Mouse (Mus musculus) right cerebral cortex, adult 2 months (tissue): ENCODE results near the gene Klhl36.
A peak's percentile ranks its signal among the peaks of the same experiment; 100 is the strongest.
"Not testable (repeated sequence)": the region's sequence is repeated elsewhere in the genome, so short reads cannot be mapped to it uniquely, and the experiment has no call there.

Experiments used
- DNase-seq, 2 experiments: peaks; one replicate each; pipeline ENCODE4 v3.0.0; 2021 to 2022; ENCODE audit warnings: low spot score in 2 of 2

Klhl36 gene

DNA sequence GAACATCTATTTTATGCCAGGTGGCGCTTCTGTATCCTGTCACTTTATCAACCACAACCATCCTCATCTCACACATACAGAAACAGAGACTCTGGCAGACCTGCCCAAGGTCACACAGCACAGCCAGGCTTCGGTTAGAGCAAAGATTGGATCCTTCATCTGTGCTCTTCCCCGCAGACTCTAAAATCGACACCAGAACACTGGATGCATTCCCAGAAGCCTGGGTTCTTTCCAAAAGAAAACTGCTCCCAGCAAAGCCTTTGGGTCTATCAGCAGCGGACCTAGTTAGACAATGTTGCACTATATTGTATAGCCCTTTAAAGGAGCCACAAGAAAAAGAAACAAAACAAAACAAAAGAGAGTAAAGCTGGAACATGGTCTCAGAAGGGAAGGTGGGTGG lies 26.8 kb upstream of the Klhl36 start:
- DNase-seq, result no peak

- no peak for DNase-seq
These were observed 25.2 kb upstream of the Klhl36 start for GRCm38 (mm10) chr8:119836831-119837230.

- DNase-seq, result peak; percentile 32 to 47
These were observed 24.5 kb upstream of the Klhl36 start for GRCm38 (mm10) chr8:119837553-119838071.

DNA sequence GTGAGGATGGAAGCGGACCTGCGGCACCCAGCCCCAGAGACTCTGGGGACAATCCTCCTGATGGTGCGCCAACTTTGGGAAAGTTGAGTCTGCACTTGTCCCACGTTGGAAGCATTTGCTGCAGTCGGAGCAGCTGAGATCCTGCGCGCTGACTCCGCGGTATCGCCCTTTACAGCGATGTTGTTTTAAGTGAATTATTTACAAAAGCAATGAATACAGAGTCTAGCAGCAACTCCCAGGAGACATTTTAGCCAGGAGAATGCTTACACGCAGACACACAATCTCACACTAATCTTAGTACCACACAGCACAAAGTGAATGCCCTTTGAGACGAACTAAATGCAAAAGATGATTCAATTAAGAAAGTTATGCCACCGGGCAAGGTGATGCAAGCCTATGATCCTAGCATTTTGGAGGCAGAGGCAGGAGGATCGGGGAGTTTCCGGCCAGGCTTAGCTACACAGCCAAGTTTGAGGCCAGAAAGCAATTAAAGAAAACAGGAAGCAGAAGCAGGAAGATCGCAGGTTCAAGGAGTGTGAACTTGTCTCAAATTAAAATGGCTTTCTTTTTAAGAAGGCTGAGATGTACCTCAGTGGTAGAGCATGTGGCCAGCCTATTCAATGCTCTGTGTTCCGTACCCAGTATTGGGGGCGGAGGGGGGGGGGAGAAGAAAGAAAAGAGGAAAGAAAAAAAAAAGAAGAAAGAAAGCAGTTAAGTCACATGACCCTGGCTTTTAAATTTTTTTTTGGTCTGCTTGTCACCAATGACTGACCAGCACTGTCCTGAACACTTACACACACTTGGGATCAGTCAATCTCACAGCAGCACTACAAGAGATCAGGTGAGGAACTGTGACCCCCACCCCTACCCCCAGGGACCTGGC lies 23.7 kb upstream of the Klhl36 start:
- no peak for DNase-seq

GRCm38 (mm10) chr8:119838983-119839340 lies 23.1 kb upstream of the Klhl36 start:
- no peak for DNase-seq

GRCm38 (mm10) chr8:119839419-119840021 lies 22.5 kb upstream of the Klhl36 start:
- DNase-seq, result no peak

- DNase-seq, result peak; percentile 95 to 98
These were observed 21.7 kb upstream of the Klhl36 start, which contains the start of gene Cotl1 for GRCm38 (mm10) chr8:119840275-119840808. Cotl1 (minus strand) TSS chr8:119840544.

GRCm38 (mm10) chr8:119840905-119841411 lies 21.1 kb upstream of the Klhl36 start:
- no peak for DNase-seq

- peak; percentile 86 to 90 for DNase-seq
These were observed 18.6 kb upstream of the Klhl36 start for GRCm38 (mm10) chr8:119843444-119843843.

DNA sequence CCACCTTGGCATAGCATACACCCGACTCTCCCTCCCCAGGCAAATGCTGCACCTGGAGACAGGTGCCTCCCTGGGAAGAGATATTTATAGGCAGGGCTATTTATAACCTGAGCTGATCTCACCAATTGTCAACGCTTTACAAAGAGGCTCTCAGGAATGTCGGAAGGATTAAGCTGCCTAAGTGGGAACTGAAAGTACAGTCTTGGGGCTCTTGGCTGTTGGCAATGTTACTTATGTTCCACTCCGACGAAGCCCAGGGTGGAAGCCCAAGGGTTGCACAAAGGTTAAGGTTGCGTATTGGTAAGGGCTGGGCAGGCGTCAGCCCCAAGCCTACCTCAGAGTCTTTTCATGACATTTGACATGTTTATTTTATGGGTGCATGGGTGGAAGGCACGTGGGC lies 17.5 kb upstream of the Klhl36 start:
- DNase-seq, result no peak

GRCm38 (mm10) chr8:119845741-119846140 lies 16.3 kb upstream of the Klhl36 start:
- DNase-seq, result not testable (repeated sequence)

- DNase-seq, result no peak
These were observed 14.7 kb upstream of the Klhl36 start for GRCm38 (mm10) chr8:119847232-119847922.

GRCm38 (mm10) chr8:119853521-119853920 lies 8.5 kb upstream of the Klhl36 start:
- no peak for DNase-seq

- no peak for DNase-seq
These were observed 8.0 kb upstream of the Klhl36 start for GRCm38 (mm10) chr8:119854035-119854434.

DNA sequence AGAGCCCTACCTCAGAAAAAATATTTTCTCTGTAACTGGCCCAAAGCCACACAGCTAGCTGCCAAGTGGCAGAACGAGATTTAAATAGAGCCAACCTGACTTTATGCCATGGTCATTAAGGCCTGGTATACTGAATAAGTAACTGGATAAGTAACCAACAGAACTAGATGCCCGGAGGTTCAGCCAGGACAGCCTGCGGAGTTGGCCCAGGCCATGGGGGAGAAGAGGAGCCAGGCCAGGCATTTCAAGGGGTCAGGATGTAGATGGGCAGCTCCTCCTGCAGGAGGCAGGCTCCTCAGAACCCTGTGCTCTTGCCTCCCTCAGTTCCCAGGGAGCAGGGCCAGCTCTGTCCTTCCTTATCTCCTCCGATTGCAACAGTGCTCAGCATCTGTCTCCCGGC lies 6.4 kb upstream of the Klhl36 start:
- no peak for DNase-seq

GRCm38 (mm10) chr8:119857767-119858166 lies 4.3 kb upstream of the Klhl36 start:
- DNase-seq, result no peak

GRCm38 (mm10) chr8:119862390-119862734 lies 296 bp downstream of the Klhl36 start:
- no peak for DNase-seq

GRCm38 (mm10) chr8:119862749-119863148 lies 683 bp downstream of the Klhl36 start:
- DNase-seq, result peak in 1 of 2 experiments; percentile 33

DNA sequence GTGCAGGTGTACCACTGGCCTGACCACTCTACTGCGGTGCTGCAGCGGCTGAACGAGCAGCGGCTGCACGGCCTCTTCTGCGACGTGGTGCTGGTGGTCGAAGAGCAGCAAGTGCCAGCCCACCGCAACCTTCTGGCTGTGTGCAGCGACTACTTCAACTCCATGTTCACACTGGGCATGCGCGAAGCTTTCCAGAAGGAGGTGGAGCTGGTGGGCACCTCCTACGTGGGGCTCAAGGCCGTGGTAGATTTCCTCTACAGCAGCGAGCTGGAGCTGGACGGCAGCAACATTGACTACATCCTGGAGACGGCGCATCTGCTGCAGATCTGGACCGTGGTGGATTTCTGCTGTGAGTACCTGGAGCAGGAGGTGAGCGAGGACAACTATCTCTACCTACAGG lies 7.5 kb downstream of the Klhl36 start:
- no peak for DNase-seq

GRCm38 (mm10) chr8:119873181-119873580 lies 11.1 kb downstream of the Klhl36 start:
- DNase-seq, result no peak

DNA sequence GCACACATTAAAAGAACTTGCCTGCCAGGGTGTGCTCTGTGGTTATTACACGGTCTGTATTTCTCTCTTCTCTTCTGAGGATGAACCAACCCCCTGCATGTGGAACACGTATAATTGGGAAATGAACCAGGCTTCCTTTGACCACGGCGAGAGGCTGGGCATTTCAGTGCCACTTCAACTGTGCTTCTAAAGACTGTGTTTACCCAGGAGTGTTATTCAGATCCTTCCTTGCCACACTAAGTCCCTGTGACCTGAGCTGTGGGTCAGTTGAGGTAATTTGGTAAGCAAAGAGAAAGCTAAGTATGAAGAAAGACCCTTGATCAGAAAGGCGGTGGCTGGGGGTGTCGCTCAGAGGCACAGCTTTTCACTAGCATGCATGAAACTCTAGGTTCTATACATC lies 19.2 kb downstream of the Klhl36 start:
- no peak for DNase-seq

GRCm38 (mm10) chr8:119881917-119882316 lies 19.9 kb downstream of the Klhl36 start:
- DNase-seq, result no peak
